Mouse (Mus musculus) liver, adult (tissue): ENCODE data around the gene Dxo.

Experiments
- GATA4 ChIP-seq: IDR thresholded peaks from 2 replicates; pipeline ENCODE4 v1.6.1; 2014; ENCODE audit warnings: mild to moderate bottlenecking, low read length; ENCODE audit not compliant: insufficient replicate concordance

The Dxo gene

GRCm38 (mm10) chr17:34874321-34874720 lies 37.5 kb downstream of the Dxo start:
- no peak for TF ChIP-seq GATA4

- TF ChIP-seq GATA4: no peak
Observed at GRCm38 (mm10) chr17:34879336-34879879, 42.6 kb downstream of the Dxo start, which contains the start of gene Zbtb12. Gene Zbtb12, plus strand, starts transcription at chr17:34879483.

DNA sequence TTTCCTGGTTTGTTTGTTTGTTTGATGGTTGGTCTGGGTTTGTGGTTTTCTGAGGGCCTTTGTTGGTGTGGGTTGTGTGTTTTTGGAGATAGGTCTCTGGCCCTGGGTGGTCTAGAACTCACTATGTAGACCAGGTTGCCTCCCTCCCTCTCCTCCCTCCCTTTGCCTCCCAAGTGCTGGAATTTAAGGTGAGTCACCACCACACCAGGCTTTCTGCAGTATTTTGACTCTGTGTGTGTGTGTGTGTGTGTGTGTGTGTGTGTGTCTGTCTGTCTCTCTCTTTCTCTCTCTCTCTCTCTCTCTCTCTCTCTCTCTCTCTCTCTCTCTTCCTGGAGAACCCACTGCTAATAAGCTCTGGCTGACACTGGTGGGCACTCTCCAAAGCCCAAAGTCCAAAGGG lies 44.3 kb downstream of the Dxo start:
- TF ChIP-seq GATA4: no peak

GRCm38 (mm10) chr17:34881683-34882310 lies 45.0 kb downstream of the Dxo start, which contains the start of gene Gm20547:
Gene Gm20547, minus strand, starts transcription at chr17:34882042.
- TF ChIP-seq GATA4: no peak

GRCm38 (mm10) chr17:34883332-34883731 lies 46.5 kb downstream of the Dxo start:
- no peak for TF ChIP-seq GATA4

DNA sequence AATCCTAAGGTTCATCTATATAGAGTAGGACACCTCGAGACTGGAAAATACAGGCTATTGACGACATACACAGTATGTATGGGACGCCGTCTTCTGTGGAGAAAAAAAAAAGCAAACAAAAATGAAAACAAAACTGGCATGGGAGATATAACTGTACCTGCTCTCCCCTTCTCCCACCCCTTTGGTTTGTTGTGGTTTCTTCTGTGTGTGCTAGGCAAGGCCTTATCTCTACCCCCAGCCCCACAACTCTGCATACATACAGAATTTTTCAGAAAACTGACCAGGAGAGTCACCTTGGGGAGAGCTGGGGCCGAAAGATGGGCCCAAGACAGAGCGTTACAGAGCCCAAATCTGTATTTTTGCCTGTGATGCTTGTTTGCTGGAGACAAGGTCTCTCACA lies 47.9 kb downstream of the Dxo start:
- no peak for TF ChIP-seq GATA4

GRCm38 (mm10) chr17:34885615-34886014 lies 48.8 kb downstream of the Dxo start:
- TF ChIP-seq GATA4: no peak

GRCm38 (mm10) chr17:34887942-34888341 lies 51.1 kb downstream of the Dxo start:
- no peak for TF ChIP-seq GATA4
